Mouse (Mus musculus): Measurements from ENCODE around the gene Grm1.

Grm1 gene

DNA sequence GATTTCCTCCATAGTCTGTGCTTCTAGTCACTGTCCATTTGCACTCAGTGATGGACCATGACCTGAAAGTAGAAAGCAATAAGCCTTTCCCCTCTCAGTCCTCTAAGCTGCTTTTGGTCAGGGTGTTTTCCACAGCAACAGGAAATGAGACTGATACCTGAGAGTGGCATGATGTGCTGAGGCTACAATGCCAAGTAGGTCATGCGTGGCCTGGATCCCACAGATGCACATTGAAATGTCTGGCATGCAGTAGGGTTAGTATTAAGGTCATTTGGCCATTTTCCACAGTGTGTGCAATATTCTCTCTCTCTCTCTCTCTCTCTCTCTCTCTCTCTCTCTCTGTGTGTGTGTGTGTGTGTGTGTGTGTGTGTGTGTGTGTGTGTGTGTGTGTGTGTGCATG, 254.8 kb downstream of the Grm1 start:
- DNase-seq: no peak

- no peak for DNase-seq
Observed at GRCm38 (mm10) chr10:10818061-10818460, 264.1 kb downstream of the Grm1 start.

- DNase-seq: no peak
Observed at GRCm38 (mm10) chr10:10814631-10815216, 267.4 kb downstream of the Grm1 start.

DNA sequence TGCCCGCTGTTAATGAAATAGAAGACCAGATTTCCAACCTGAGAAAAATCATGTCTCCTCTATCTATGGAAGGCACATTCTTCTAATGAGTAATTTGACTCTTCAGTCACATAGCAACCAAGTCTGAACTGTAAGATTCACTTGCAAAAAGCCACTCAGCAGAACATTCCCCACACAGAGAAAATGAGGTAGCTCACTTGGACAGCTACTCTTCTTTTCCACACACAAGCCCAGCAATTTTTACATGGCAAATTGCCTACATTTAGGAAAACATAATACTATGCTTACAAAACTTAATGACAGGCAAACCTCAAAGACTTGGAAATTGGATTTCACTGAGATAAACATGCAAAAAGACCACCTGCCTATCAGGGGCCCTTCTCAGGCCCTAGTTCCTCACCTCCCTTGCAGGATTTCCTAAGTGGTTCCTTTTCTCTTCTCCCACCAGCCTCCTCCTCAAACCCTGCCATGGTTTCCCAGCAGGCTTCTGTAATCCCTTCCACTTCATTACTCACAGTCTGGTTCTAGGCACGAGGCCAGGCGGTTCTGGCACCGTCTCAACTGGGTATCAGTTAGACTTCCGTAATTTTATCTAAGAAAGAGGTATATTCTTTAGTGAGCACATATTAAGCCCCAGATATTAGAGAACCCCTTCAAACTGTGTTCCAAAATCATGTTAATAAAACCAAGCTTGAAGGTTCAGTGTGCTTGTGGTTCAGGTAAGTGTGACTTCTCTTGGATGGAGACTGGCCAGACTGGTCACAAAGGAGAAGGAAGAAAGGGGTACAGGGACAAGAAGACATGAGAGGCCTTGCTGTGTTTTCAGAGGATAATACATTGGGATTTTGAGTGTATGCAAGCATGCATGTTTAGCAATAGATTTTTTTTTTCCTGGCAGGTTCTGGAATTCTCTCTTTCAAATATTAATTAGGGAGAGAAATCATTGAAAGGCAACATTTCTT, 269.1 kb downstream of the Grm1 start:
- DNase-seq: peak; percentile 91

DNA sequence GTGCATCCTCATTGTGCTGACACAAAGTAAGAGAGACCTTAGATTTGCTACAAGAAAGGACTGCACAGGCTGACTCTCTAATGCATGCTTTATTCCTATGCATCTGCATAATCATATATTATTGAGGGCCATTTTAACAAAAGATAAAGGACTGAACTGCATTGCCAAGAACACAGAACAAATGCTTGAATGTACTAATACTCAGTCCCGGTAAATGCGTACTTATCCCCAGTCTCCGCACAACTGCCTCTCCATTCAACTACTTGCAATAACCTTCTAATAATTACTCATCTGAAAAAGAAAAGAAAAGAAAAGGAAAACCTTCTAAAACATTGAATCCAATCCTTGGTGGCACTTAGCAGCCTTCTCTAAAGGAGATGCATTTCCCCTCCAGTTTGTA, 272.4 kb downstream of the Grm1 start:
- no peak for DNase-seq

DNA sequence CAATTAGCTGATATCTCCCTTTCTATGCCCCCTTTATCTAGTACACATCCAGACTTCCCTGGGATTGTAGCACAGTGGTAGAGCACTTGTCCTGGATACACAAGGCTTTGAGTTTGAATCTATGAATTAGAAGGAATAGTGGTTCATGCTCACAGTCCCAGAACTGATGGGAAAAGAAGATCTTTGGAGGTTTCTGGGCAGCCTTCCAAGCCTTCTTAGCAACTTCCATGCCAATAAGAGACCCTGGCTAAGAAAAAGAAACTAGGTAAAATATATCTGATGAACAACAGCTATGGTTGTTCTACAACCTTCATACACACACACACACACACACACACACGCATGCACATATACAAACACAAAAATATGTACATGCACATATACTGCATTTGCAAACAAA, 286.8 kb downstream of the Grm1 start:
- no peak for DNase-seq

DNA sequence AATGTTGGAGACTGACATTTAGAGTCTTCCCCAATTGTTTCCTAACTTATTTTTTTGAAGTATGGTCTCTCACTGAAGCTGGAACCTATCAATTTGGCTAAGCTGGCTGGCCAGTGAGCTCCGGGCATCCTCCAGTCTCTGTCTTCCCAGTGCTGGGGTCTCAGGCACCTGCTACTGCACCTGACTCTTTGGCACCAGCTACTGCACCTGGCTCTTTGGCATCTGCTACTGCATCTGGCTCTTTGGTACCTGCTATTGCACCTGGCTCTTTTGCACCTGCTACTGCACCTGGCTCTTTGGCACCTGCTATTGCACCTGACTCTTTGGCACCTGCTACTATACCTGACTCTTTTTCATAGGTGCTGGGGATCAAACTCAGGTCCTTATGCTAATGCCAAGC, 291.7 kb downstream of the Grm1 start:
- peak; percentile 47 for DNase-seq

- no peak for DNase-seq
Observed at GRCm38 (mm10) chr10:10789967-10790366, 292.2 kb downstream of the Grm1 start.

DNA sequence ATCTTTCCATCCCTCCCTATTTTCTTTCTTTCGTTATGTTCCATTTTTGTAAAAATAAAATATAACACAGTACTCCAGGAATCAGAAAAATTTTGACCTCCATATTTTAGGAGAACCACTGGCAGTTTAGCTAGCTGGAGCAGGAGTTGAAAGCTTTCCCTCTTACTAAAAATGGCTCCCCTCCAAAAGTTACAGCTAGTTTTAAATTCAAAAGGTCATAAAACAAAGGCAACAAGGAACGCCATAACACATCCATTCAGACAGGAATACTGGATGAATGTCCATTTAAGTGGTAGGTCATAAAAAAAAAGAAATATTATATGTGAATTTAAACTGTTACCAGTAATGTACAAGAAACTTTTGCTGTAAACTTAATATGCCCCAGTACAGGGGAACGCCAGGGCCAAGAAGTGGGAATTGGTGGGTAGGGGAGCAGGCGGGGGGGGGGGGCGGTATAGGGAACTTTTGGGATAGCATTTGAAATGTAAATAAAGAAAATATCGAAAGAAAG, 294.2 kb downstream of the Grm1 start:
- no peak for DNase-seq

DNA sequence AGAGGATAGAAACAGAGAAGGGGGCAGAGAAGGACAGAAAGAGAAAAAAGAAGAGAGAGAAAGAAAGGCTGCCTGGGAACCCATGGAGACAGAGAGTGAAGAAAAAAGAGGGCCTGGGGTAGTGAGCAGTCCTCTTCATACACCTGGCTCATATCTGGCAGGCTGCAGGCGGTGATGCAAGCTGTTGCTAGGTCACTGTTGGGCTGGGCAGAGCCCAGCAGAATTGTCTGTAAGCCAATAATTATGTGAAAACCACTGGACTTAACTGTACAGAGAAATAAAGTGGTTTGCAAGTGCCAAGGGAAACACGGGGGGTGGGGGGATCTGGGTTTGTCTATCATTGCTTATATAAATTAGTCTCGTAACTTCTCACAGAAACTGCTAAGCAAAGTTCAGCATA, 297.0 kb downstream of the Grm1 start:
- no peak for DNase-seq

GRCm38 (mm10) chr10:10774827-10775226, 307.3 kb downstream of the Grm1 start:
- DNase-seq: no peak

DNA sequence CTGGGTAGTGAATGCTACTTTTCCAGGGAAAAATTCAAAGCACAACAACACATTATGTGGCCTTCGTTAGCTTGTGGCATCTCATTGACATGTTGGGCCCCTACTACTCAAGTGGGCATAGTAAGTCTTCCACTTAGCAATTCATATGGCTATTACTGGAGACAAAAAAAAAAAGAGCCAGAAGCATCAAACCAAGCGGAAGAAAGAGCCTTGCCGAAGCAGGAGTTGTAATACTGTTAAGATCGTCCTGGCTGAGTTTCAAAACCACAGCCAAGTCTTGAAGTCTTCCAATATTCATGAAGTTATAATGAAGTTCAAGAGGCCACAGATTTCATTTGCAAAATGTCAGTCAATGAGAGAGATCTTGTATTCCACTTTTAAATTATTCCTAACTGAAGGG, 319.1 kb downstream of the Grm1 start:
- no peak for DNase-seq

DNA sequence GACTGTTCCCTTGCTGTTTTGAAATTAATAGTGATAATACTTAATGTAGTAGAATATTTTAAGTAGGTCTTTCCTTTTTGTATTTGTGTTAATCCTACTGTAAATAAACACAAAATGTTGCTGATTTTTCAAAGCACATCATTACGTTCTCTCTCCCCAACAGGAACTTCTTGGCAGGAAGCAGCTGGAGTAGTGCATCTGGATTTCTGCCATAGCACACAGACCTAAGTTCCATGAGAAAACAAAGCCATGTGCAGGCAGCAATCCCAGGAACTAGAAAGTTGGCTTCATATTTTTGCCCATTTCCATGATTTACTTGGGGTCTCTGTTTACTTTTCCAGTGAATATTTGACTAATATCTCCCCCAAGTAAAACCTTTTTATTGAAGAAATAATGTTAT, 320.9 kb downstream of the Grm1 start:
- no peak for DNase-seq

DNA sequence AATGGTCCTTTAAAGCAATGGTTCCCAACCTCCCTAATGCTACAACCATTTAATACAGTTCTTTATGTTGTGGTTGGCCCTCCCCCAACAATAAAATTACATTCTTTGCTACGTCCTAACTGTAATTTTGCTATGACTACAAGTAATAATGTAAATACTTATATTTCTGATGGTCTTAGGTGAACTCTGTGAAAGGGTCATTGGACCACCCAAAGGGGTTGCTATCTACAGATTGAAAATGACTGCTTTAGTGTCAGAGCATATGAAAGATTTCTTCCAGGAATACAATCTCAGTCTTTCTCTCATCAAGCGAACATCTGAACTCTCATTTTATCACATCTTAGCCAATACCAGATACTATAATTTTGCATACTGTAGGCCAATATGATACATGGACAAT, 321.4 kb downstream of the Grm1 start:
- no peak for DNase-seq

- DNase-seq: no peak
Observed at GRCm38 (mm10) chr10:10751033-10751432, 331.1 kb downstream of the Grm1 start.

DNA sequence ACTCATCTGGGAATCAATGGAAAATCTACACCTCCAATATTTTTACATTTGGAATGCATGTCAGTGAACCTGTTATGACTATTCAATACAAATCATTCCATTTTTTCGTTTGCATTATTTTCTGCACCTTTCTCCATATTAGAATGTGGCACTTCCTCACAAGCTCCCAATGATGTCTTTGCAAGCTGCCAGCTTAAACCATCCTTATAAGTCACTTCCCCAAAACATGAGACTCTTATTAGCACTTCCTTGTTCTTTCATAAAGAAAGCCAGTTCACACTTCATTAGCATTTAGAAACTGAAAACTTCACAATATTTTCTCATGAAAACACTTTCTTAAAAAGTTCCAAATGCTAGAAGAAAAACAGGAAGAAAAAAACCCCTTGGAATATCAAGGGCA, 338.1 kb downstream of the Grm1 start:
- DNase-seq: no peak

GRCm38 (mm10) chr10:10742172-10742571, 340.0 kb downstream of the Grm1 start:
- DNase-seq: no peak

DNA sequence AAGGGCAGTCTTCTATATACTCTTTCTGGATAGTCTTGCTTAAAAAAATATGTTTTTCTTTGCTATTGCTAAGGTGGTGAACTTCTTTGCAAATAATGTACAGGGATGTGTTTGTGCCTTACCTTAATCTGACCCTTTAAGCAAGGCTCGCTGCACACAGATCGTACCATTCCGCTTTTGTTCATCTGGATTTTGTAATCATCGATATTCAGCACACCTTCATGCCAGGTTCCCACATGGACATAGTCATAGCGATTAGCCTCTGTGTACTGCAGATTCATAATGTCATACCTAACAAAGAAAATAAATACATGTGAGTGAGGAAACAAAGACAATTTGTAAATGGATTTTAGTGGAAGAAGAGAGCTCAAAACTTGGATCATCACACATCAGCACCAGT, 340.8 kb downstream of the Grm1 start:
- DNase-seq: no peak

GRCm38 (mm10) chr10:10740729-10741128, 341.4 kb downstream of the Grm1 start:
- no peak for DNase-seq

DNA sequence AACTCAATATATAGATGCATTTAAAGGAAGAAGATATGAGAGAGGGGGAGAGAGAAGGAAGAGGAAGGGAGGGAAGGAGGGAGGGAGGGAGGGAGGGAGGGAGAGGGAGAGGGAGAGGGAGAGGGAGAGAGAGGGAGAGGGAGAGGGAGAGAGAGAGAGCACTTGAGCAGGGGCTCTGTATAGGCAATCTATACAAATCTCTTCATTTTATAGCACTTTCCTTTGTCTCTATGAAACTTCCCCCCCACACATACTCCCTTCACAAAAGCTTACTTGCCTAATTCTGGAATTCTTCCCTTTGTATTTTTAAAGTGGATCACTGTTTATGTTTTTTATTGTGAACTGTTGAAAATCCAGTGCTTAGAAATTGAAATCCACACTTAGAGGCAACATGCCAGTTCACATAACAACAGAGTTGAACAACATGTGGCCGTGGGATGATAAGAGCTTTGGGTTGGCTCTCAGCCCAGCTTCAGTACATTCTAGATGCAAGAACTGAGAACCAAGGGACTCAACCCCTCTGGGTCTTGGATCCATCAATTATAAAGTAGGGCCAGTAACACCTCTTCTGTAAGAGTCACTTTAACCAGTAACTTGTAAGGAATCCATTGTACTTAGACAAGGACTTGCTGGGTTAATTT, 345.0 kb downstream of the Grm1 start:
- DNase-seq: no peak

DNA sequence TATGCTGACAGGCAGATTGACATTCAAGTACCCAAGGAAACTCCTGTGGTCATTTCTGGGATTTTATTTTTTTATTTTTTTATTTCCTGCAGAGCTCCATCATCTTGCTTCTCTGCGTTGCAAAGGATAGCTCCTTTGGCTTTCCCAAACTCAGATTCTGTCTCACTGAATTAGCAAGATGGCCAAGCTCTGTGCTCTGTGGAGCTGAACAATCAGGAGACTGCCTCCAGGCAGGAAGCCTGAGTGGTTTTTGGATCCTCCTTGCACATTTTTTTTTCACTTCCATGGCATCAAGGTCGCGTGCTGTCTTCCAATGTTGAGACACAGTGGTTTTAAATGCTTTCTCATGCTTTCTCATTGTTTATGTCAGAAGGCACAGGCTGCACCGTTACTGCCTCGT, 347.6 kb downstream of the Grm1 start:
- peak; percentile 13 for DNase-seq

- DNase-seq: no peak
Observed at GRCm38 (mm10) chr10:10733092-10733491, 349.1 kb downstream of the Grm1 start.

DNA sequence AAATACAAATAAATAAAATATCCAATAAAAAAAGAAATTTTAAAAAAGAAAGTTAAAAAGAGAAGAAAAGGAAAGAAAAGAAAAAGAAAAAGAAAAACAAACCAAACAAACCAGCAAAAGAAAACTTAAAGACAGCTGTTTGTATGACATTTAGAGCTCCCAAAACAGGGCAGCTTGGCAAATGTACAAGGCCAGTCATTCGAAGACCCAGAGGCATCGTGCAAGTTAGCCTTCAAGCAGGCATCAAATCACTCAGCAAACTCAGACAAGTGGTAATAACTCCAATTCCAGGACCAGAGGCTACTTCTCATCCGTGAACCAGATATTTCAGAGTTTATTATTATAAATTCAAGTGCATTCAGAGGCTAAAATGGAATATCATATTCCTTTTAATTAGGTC, 355.7 kb downstream of the Grm1 start:
- no peak for DNase-seq

DNA sequence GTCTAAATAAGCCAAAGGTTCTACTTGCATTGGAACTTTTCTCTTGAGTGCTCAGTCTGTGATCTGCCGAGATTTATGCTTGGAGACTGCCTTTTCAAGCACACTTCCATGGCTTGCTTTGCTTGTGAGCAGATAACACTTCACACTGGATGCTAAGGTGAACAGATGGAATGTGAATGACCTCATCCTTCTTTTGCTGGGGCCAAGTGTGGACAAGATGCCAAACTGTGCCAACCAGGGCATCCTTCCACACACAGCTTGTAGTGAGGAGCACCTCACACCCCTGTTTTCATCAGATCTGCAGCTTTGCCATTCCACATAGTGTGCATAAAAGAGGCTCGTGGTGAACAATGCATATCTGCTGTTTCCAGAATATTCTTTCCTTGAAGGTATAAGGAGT, 371.3 kb downstream of the Grm1 start:
- DNase-seq: peak; percentile 84

Data from cerebellum, adult 11 months (tissue).